Mouse (Mus musculus) small intestine, adult 2 months (tissue): ENCODE measurements around the gene Ltn1.

Source experiments
- CTCF ChIP-seq: fragments of 200-500 bp; IDR thresholded peaks from 2 replicates; pipeline ENCODE4 v1.5.1; 2012; ENCODE audit warnings: low read depth, mild to moderate bottlenecking, control low read depth, inconsistent platforms, low read length, moderate library complexity, mixed read lengths; ENCODE audit not compliant: insufficient replicate concordance, insufficient read length; ENCODE audit errors: extremely low read depth
- POLR2A ChIP-seq: fragments of 200-500 bp; IDR thresholded peaks from 2 replicates; pipeline ENCODE4 v1.6.1; 2012; ENCODE audit warnings: low read depth, mild to moderate bottlenecking, control low read depth, inconsistent platforms, low read length, moderate library complexity

- TF ChIP-seq CTCF (no peak), POLR2A (no peak)
Measured at GRCm38 (mm10) chr16:87470579-87470978, 38.2 kb upstream of the Ltn1 start.
